Mouse (Mus musculus) hematopoietic stem cell, adult 5-6 weeks (primary cell): ENCODE data around the gene Btaf1. TPM values are rescaled to one million over a fixed set of nuclear protein-coding genes. Genes with fewer than 3 reads are reported as not detected.

ENCODE experiments used
- ATAC-seq, 2 experiments: fragments of 125-278 bp in 1 of 2; replicated peaks in 1 of 2; 2 replicates each; pipeline ENCODE4 v1.8.0; 2016 to 2017; ENCODE audit warnings: inconsistent platforms in 2 of 2, mild to moderate bottlenecking in 2 of 2, moderate number of reproducible peaks in 2 of 2, low read depth in 1 of 2, moderate TSS enrichment in 1 of 2; ENCODE audit not compliant: low FRiP score in 2 of 2, poor library complexity in 2 of 2, severe bottlenecking in 2 of 2, insufficient read depth in 1 of 2, low TSS enrichment in 1 of 2
- total RNA-seq: library from RNA; stranded (forward); fragments of 172-1452, 232-1000 nt; gene quantifications from 2 replicates; pipeline ENCODE4 v1.2.3, GENCODE M21; 2017

Btaf1 gene
- total RNA-seq: 54.2 and 85.2 TPM in 2 replicates

GRCm38 (mm10) chr19:36925671-36926552 lies at the start of gene Btaf1:
Gene Btaf1, plus strand, starts transcription at chr19:36926079.
- peak; percentile 65 to 66 for ATAC-seq

GRCm38 (mm10) chr19:36877329-36877728 lies 48.5 kb upstream of the Btaf1 start:
- ATAC-seq: no peak

- no peak for ATAC-seq
Observed at GRCm38 (mm10) chr19:36878743-36879495, 47.0 kb upstream of the Btaf1 start.

- no peak for ATAC-seq
Observed at GRCm38 (mm10) chr19:36883119-36883518, 42.8 kb upstream of the Btaf1 start.

- ATAC-seq: no peak
Observed at GRCm38 (mm10) chr19:36886316-36886715, 39.6 kb upstream of the Btaf1 start.

- ATAC-seq: no peak
Observed at GRCm38 (mm10) chr19:36887706-36888105, 38.2 kb upstream of the Btaf1 start.

GRCm38 (mm10) chr19:36891746-36892145 lies 34.1 kb upstream of the Btaf1 start:
- ATAC-seq: no peak

- no peak for ATAC-seq
Observed at GRCm38 (mm10) chr19:36896791-36897569, 28.9 kb upstream of the Btaf1 start.

GRCm38 (mm10) chr19:36897778-36898177 lies 28.1 kb upstream of the Btaf1 start:
- no peak for ATAC-seq

GRCm38 (mm10) chr19:36903377-36903776 lies 22.5 kb upstream of the Btaf1 start:
- no peak for ATAC-seq

GRCm38 (mm10) chr19:36904211-36905007 lies 21.5 kb upstream of the Btaf1 start:
- ATAC-seq: peak; percentile 62 to 73

- no peak for ATAC-seq
Observed at GRCm38 (mm10) chr19:36909150-36909549, 16.7 kb upstream of the Btaf1 start.

GRCm38 (mm10) chr19:36909676-36910292 lies 16.1 kb upstream of the Btaf1 start:
- ATAC-seq: peak; percentile 68 to 78

- no peak for ATAC-seq
Observed at GRCm38 (mm10) chr19:36910424-36911045, 15.3 kb upstream of the Btaf1 start.

- ATAC-seq: no peak
Observed at GRCm38 (mm10) chr19:36913064-36913463, 12.8 kb upstream of the Btaf1 start.

- no peak for ATAC-seq
Observed at GRCm38 (mm10) chr19:36916206-36916605, 9.7 kb upstream of the Btaf1 start.
